Mouse (Mus musculus): ENCODE measurements around the gene Dad1. TPM values are rescaled to one million over a fixed set of nuclear protein-coding genes. Genes with fewer than 3 reads are reported as not detected.
A peak's percentile ranks its signal among the peaks of the same experiment; 100 is the strongest.

The Dad1 gene
- 100 to 1,000 TPM; 132 to 145 TPM for total RNA-seq (2021)

DNA sequence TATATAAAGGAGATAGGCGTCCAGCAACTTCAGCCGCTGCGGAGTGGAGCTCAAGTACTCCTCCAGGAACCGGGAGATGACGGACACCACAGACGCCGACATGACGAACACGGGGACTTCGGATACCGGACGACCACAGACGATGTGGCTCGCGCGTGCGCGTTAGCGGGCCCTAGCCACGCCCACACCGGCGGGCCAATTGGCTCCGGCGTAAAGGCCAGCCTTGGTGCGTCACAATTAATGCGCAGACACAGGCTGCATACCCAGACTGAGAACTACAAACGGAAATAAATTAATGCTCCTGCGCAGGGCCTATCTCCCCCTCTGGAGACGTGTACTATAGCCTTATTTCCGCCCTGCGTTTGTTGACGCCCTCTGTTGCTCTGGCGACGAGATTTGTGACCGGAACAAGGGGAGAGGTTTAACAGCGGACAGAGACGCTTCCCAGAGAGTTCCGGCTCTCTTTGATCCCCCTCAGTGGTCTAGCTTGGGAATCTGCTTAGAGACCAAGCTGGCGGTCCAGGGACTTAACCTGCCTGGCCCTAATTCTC lies at the start of gene Dad1, which contains the start of gene Abhd4:
TSS of gene Dad1 (minus strand) at position 364 of the 551 bp plus-strand sequence.
TSS of gene Abhd4 (plus strand) at position 448 of the 551 bp plus-strand sequence.
- peak; percentile 99 for DNase-seq

DNA sequence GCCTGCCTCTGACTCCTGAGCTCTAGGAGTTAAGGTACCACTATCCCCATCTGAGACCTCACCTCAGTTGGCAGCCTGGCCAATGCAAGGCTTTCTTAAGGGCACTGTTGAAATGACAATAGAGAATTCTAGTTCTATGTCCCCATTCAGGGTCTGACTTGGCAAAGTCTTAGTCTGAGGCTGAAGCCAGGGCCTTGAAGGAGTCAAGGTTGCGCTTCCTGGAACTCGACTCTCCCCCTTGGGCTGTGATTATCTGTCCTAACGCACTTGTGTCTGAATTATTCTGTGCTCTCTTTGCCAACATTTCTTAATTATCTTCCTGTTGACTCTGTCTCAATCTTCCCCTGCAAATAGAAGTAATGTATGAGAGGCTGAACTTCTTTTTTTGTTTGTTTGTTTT lies 46.8 kb upstream of the Dad1 start:
- no peak for DNase-seq

DNA sequence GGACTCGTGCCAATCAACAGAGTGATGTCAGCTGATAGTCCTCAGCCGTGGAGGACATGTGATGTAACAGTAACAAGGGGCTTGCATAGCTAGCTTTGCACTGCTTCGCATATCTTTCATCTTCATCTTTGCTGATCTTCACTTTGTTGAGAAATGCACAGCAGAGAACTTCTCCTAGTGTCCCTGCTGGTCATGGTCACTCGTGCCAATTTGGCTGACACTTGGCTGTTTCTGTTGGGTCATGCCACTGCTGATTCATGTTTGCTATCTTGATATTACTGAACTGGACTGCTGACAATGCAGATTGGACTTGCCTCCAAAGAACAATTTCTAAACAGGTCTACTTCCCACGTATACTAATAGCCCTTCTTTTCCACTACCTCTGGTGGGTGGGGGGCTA lies 46.2 kb upstream of the Dad1 start:
- DNase-seq, result no peak

DNA sequence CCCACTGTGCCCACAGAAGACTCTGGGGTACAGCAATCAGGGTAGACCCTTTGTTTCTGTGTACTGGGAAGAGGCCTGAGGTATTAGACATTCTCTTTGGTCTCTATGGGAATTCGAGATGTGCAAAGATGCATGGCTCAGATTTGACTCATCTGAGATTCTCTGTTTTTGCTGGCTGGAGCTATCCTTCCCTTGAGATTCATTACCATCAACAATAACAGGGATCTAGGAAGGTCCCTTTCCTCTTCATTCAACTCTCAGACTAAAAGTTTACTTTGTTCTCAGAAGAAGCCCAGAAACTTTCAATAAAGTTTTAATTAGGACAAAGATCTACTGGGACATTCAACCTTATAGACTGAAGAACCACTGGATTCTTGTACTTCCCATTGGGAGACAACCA lies 30.9 kb upstream of the Dad1 start, which contains the start of gene Olfr49:
TSS of gene Olfr49 (minus strand) at position 101 of the 400 bp plus-strand sequence.
- DNase-seq, result no peak

DNA sequence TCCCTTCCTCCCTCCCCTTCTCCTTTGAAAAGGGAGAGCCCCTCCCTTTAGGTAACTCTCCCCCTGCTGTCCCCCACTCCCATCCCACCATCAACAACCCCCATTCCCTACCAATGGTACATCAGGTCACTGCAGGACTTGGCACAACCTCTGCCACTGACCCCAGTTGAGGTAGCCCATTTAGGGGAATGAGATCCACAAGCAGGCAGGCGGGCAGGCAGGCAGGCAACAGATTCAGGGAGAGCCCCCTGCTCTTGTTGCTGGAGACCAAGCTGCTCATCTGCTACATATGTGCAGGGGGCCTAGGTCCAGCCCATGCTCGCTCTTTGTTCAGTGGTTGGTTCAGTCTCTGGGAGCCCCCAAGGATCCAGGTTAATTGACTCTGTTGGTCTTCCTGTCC lies 22.5 kb upstream of the Dad1 start:
- no peak for DNase-seq

DNA sequence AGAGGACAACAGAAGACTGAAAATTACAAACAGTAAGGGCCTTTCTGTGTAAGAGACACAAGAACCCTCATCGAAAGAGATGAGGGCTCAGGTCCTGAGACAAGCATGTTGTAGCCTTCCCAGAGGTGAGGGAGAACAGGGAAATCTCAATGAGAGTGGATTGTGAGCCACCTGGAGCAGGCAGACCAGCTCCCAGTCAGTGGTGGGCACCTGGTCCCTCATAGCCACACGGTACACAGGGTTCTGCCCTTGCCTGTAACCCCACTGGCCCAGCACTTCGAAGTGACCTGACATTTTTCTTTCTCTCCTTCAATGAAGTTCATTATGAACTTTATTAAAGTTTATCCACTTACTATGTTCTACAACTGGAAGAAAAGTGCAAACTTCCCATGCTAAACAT lies 18.8 kb upstream of the Dad1 start:
- no peak for DNase-seq

DNA sequence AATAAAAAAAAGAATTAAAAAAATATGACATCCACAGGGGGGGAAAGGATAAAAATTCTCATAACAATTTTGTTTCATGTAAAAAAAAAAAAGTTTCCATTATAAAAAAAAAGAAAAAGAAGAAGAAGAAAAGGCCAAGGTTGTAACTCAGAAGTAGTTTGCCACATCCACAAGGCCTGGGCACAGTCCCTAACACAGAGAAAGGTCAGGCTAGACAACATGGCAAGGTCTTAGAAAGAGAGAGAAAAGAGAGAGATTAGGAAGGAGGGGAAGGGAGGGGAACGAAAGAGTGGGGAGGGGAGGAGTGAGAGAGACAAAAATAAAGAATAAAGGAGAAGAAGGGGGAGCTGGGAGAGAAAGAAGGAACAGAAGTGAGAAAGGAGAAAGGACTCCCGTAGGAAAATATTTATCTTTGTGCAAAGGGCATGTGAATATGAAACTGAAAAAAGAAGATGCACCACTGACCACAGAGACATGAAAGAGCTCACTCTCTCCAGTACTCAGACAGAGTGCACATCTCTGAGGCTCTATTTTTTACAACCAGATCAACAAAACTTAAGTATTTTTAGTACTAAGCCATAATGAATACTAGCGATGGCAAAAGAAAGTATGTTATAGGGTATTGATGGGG lies 18.2 kb upstream of the Dad1 start:
- DNase-seq, result no peak

DNA sequence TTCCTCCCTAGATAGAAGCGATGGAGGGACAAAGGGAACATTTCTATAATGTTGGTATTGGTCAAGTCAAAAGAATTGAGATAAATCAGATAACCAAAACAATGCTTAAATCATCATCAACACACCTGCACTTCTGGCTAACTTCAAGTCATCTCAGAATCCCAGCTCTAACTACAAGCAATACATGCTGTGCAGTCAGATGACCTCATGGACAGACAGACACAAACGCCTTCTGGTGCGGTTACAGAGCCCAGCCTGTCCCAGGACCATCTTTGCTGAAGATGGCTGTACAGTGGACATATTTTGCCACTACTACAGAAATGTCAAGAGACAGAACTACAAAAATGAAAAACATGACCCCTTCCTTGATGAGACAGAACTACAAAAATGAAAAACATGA lies 16.5 kb upstream of the Dad1 start:
- no peak for DNase-seq

DNA sequence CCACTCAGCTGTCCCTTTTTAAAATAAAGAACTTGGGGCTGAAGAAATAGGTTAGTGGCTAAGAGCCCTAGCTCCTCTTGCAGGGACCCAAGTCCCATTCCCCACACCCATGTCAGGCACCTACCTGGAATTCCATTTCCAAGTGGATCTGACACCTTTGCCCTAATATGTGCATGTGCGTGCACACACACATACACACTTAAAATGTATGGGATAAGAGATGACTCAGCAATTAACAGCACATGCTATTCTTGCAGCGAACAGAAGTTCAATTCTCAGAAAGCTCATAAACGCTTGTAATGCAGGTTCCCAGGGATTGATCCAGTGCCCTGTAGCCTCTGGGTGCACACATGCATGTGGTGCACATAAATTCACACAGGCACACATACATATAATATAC lies 15.7 kb upstream of the Dad1 start:
- DNase-seq, result no peak

DNA sequence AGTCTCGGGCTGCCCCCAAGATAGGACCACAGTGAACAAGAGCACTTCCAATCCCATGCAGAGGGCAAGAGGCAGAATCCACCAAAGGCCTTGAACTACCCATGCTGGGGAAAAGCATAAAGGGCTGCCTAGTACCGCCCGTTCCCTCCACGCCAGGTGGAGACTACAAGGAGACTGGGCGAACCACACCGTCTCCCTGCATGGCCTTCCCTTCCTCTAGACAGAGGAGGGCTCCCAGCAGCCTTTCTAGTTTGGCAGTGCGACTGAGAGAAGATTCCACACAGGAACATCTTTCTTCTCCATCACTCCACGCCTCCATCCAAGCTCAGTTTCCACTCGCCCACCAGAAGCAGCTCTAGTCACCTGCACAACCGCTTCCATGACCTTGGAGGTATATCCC lies 14.1 kb upstream of the Dad1 start:
- DNase-seq, result no peak

DNA sequence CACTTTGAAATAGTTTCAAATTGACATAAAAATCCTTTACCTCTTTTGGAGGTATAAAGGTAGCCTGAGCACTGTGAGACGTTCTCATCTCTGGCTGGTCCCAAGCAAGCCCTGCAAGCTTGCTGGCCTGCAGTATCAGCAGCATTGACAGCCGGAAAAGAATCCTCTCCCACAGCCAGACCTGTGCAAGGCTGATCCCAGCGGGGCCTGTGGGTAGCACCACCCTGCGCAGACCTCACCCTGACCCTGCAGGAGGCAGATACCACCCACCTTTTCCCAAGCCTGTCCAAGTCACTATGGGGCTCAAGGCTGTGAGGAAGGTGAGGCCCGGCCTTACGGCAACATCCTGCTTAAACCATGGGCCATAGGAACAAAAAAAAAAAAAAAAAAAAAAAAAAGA lies 12.0 kb upstream of the Dad1 start:
- no peak for DNase-seq

DNA sequence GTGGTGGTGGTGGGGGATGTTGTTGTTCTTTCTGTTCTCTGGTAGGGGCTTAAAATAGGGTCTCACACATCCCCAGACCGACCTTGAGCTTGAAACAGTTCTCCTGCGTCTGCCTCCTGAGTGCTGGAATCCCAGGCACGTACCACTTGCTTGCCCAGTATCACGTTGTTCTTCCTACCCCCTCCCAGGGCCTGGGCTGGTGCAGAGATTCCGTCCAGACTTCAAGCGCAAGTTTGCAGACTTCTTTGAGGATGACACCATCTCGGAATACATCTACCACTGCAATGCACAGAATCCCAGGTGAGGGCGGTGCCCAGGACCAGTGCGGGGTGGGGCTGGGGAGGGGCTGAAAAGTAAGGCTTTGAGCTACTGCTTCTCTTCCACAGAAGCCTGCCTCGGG lies 11.2 kb upstream of the Dad1 start:
- peak; percentile 18 for DNase-seq

DNA sequence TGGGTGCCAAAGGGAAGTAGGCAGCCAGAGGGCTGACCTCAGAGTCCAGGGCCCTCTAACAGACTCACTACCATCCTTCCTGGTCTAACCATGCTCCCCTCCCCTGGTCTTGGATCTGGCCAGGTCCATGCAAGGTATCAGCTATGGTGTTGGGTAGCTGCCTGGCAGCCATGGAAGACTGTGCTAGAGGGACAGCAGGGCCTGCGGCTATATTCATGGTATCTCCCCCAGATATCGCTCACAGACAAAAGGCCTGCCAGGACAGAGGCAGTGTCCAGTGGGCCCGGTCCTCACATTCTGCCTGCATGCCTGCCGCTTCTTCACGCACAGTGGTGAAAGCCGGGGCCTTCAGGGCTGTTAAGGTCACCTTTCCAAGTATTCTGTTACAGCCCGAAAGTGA lies 10.3 kb upstream of the Dad1 start:
- DNase-seq, result no peak

DNA sequence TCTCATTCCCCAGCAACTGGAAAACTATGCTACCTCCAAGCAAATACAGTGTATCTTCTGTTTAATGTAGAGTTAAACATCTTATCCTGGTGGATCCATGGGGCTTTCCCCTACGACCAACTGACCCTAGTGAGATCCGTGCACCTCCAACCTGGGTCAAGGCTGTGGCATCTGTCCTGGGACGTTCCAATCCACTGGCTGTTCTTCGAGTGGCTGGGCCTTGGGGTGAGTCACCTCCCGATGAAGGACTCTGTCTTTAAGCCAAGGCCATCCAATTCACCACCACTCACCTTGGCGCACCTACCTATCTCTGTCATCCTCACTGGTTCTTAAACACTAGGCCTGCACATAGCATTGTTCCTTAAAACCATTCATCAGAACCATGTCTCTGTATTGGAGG lies 9.2 kb upstream of the Dad1 start:
- peak; percentile 0 for DNase-seq

DNA sequence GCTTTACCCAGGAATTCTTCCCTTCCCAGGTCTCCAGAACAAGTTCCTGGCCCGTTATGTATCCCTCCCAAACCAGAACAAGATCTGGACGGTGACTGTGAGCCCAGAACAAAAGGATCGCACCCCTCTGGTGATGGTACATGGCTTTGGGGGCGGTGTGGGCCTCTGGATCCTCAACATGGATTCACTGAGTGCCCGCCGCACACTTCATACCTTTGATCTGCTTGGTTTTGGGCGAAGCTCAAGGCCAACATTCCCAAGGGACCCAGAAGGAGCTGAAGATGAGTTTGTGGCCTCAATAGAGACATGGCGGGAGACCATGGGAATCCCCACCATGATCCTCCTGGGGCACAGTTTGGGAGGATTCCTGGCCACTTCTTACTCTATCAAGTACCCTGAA lies 8.7 kb upstream of the Dad1 start:
- peak; percentile 3 for DNase-seq

DNA sequence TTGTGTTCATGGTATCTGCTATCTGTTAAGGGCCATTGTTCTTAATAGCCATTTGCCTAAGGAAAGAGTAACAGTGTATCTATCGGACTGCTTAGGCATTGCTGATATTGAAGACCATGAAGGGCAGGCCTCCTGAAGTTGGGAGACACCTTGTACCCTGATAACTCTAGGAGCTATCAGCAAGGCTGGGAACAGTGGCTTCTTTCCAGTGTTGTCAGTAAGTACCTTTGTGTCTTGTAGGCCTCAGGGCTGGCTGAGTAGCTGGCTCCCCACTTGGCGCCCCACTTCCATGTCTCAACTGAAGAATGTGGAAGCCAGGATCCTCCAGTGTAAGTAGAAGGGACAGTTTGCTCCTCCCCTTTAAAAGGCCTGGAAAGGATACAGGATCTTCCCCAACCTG lies 7.5 kb upstream of the Dad1 start:
- no peak for DNase-seq

DNA sequence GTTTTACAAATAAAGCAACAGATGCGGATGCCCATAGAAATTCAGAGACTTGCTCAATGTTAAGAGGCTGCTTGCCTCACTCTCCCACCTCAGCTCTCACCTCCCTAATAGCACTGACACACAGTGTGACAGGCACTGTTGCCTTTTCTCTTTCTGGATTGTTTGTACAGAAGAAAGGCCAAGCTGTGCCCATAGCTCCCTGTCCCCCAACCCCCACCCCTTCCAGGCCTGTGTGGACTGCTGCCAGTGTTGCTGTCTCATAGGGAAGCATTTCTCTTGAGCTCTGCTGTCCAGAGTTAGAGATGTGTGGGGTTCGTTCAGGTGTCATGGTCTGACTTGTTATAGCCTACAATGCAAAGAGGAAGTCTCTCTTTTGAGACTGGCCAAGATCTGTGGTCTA lies 6.3 kb upstream of the Dad1 start:
- peak; percentile 23 for DNase-seq

DNA sequence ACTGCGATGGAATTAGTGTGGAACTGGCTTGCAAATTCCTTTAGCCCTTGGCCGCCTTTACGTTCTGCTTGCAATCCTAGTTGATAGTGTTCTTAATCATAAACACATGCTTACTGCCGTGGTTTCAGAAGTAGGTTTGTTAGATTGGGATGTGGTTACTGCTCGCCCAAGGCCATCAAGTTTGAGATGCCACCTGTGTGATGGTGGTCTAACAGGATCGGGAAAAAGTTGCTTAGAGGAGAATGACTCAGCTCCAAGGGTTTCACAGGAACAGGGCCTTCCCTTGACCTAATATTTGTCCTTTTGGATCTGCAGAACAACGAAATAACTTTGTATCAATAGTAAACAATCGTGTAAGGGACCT lies 5.8 kb upstream of the Dad1 start:
- DNase-seq, result no peak

DNA sequence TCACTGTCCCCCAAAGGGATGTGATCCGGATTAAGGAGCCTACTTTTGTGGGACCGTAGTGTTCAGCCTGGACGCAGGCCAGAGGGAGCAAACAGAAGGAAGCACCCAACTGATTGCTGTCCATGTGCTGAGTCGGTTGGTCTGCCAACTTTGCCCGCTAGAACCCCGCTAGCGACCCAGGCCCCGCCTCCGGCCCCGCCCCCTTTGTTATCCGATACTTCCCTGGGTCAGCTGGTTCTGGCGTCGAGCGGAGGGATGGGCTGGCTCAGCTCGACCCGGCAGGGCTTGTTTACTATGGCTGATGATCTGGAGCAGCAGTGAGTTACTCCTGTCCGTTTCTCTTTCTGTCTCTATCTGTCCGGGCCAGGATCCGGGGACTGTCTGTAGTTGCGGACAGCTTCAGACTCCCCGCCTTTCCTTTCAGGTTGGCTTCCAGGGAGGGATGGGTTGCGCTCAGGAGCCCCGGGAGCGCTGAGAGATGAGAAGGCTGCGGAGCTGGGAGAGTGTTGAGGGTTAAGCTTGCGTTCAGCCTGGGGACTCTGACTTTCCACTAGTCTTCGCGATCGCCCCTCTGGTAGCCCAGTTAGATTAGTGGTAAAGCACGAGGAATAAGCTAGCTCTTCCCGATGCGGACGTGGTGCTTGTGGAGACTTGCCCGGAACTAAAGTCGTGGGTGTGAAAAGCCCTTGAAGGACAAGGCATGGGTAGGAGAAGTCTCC lies 5.3 kb upstream of the Dad1 start:
- peak; percentile 97 for DNase-seq

DNA sequence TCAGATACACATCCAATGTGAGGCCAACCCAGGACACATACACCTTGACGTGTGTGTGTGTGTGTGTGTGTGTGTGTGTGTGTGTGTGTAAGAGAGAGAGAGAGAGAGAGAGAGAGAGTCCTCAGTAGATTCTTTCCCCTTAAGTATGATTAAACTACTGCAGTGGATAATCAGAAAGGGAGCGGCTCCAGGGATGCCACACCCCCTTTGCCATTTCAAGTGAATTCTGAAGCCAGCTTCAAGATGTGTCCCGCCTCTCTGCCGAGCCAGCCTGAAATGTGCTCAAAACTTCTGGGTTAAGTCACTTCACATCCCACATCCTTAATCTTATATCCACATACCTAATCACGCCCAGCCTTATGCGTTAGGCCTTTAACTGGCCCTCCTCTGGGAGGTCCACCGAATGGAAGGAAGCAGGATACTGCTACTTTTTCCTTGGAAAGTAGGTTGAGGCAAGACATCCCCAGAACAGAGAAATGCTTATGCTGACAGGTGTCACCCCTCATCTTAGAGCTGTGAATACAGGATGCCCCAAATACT lies 4.3 kb upstream of the Dad1 start:
- DNase-seq, result no peak

DNA sequence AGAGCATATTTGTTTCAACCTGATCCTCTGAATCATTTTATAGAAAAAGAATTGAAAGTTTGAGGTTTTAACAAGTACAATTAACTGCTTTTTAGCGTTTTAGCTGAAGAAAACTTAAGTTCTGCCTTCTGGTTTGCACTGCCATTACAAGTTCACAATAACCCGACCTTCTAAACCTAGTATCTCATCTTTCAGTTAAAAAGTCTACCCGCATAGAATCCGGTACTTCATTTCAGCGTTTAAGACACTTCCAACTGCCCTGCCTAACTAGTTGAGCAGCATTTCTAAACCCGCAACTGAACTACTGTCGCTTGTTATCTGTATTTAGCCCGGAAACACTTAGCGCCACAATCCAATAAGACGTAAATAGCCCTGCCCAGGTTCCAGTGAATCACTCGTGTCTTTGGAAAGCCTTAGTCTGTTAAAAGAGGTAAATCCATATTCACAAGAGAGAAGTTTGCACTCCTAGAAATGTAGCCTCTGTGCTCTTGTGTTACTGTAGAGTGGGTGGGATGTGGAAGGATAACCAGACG lies 832 bp upstream of the Dad1 start:
- DNase-seq, result no peak

DNA sequence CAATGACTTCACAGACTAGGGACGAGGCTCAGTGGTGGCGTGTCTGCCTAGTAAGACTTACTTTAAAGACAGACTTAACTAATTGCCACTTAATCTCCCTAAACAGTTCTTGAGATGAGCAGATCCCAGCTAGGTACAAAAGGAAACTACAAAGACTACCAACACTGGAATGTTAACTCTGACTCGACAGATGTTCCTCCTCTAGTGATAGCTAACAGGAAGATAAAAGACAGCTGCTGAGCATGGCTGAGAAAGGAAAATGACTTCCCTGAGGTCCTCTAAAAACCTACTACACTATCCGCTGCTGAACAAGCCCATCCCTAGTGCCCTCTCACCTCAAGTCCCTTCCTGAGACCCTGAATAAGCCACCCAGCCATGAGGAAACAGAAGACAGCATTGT lies 3.8 kb downstream of the Dad1 start:
- no peak for DNase-seq

DNA sequence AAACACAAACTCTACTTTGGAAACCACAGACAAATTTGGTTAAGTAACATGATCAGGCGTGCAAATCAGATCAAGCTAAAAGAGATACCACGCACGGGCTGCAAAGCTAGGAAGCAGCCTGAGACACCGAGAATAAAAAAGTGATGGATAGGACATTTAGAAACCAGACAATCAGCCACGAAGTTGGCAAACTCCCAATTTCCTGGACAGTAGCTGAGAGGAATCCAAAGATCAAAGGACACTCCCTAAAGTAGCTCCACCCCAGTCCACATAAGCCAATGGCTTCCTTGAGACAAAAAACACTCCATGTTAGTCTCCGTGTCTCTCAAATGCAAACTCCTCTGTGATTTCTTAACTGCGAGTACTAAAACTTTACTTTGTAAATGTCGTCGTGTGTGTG lies 4.6 kb downstream of the Dad1 start:
- no peak for DNase-seq

DNA sequence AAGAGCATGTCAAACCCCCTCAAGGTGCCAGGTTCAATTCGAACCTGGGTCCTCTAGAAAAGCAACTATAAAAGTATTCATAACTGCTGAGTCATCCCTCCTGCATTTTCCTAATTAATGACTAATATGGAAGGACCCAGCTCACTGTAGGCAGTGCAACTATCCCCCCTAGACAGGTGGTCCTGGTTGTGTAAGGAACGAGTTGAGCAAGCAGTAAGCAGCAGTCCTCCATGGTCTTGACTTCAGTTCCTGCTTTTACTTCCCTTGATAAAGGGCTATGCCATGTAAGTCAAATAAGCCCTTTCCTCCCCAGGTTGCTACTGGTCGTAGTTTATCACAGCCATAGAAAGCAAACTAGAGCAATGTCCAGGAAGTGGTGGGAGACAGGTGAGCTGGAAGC lies 7.7 kb downstream of the Dad1 start:
- no peak for DNase-seq
